ENCODE assay signal across 7 mouse cellular contexts in genomic region chr17:6433691-6434090, GRCm38 (mm10). TPM values are rescaled to one million over a fixed set of nuclear protein-coding genes. Genes with fewer than 3 reads are reported as not detected.
A peak's percentile ranks its signal among the peaks of the same experiment; 100 is the strongest.
DNase-seq lines count a peak whose midpoint lies in the region; ATAC-seq and TF ChIP-seq lines count a peak whose summit lies in the region.
"Not testable (repeated sequence)": the region's sequence is repeated elsewhere in the genome, so short reads cannot be mapped to it uniquely, and the experiment has no call there.

No protein-coding gene starts in this region.

- H3K9me3 ChIP-seq in ES-E14 (ENCODE audit: control insufficient read depth, insufficient read depth, low read depth, low read length); forebrain, postnatal 0 days (ENCODE audit: low read length); midbrain, embryonic 15.5 days: not testable (repeated sequence)

- H3K27me3 ChIP-seq in forebrain, postnatal 0 days (ENCODE audit: insufficient read depth, low read length); midbrain, embryonic 15.5 days (replicated peaks): not testable (repeated sequence)

- intact Hi-C loops in left cerebral cortex, postnatal 14 days (cut with DNase I): not testable (repeated sequence)

- ATAC-seq in forebrain, postnatal 0 days; midbrain, embryonic 15.5 days (replicated peaks): not testable (repeated sequence)

- peak; percentile 71 for DNase-seq in ES-E14 (ENCODE audit: low read depth, low spot score)
- DNase-seq in cerebellum, adult 18-20 months: peak; percentile 22 to 23
- DNase-seq in forebrain, postnatal 0 days: peak; percentile 24
- peak; percentile 26 for DNase-seq in kidney, adult 11 months
- peak; percentile 41 to 78 for DNase-seq in left cerebral cortex, postnatal 14 days (ENCODE audit: low spot score in 2 of 2)
- DNase-seq in right cerebral cortex, postnatal 25 days: peak; percentile 58

- H3K4me1 ChIP-seq in ES-E14 (ENCODE audit: control insufficient read depth in 2 of 2, insufficient read depth in 2 of 2, low read length in 2 of 2, poor library complexity in 1 of 2); forebrain, postnatal 0 days (ENCODE audit: insufficient read depth): not testable (repeated sequence)
- H3K4me1 ChIP-seq in midbrain, embryonic 15.5 days: peaks cover 22% of the 10 kb centered on the region

- not testable (repeated sequence) for H3K4me2 ChIP-seq in forebrain, postnatal 0 days (ENCODE audit: low read depth); midbrain, embryonic 15.5 days

- not testable (repeated sequence) for H3K4me3 ChIP-seq in ES-E14 (ENCODE audit: insufficient read depth in 1 of 2, low read depth in 1 of 2, low read length in 2 of 2, poor library complexity in 1 of 2, severe bottlenecking in 1 of 2); forebrain, postnatal 0 days (ENCODE audit: low read depth, low read length); midbrain, embryonic 15.5 days

- not testable (repeated sequence) for H3K27ac ChIP-seq in ES-E14 (ENCODE audit: insufficient read depth, low read depth, low read length, poor library complexity, severe bottlenecking); forebrain, postnatal 0 days (ENCODE audit: low read depth, low read length); midbrain, embryonic 15.5 days

- in situ Hi-C loops in ES-E14 (cut with MboI; ENCODE audit: low sequenced_read_pairs in 2 of 2, unreplicated experiment in 2 of 2): not testable (repeated sequence)

- WGBS in forebrain, postnatal 0 days: 70% methylated on average over 3 of the region's 3 CpGs
- WGBS in midbrain, embryonic 15.5 days: 76% methylated on average over 3 of the region's 3 CpGs

- peak overlapping the region; percentile 6; the same call in 1 of the 2 replicates for H3K9ac ChIP-seq in ES-E14 (ENCODE audit: insufficient read depth, low read depth, low read length, poor library complexity, severe bottlenecking)
- H3K9ac ChIP-seq in forebrain, postnatal 0 days: not testable (repeated sequence)
- H3K9ac ChIP-seq in midbrain, embryonic 15.5 days: 0 out of 2 replicates have a peak overlapping the region, but pooled peaks have one; percentile 3

- TF ChIP-seq CTCF in forebrain, postnatal 0 days (IDR thresholded peaks at IDR 0.05; ENCODE audit: low read depth): not testable (repeated sequence)

- not testable (repeated sequence) for H3K36me3 ChIP-seq in ES-E14 (ENCODE audit: control insufficient read depth, insufficient read depth, low read length, poor library complexity, severe bottlenecking); forebrain, postnatal 0 days (ENCODE audit: insufficient read depth); midbrain, embryonic 15.5 days (replicated peaks)

TF ChIP-seq in ES-E14, 5 proteins besides CTCF, POLR2A, EP300 and RAD21:
- TF ChIP-seq MAFK (IDR thresholded peaks at IDR 0.05; ENCODE audit: insufficient read depth, low read depth, low read length): peak; percentile 98

RNA-seq across cellular contexts. Expression of gene Dynlt1b, which starts 3.8 kb away (rescaled TPM):
- 557 and 575 TPM in 2 replicates for total RNA-seq in ES-E14 (2012; rRNA removed)
- total RNA-seq in forebrain, postnatal 0 days (2014; rRNA removed): 431 and 543 TPM in 2 replicates
- polyA plus RNA-seq in forebrain, postnatal 0 days (2015; fragmentation: Nextera tagmentation; extraction: Ambion mirVana): 1,167 and 1,337 TPM in 2 replicates
- total RNA-seq in left cerebral cortex, postnatal 14 days (2021): 100 to 1,000 TPM; 149 to 156 TPM
- 1,067 and 1,101 TPM in 2 replicates for polyA plus RNA-seq in midbrain, embryonic 15.5 days (2015; fragmentation: Nextera tagmentation; extraction: Ambion mirVana)
